Mouse (Mus musculus) c-Kit-negative CD71-positive TER-119-positive erythroid progenitor cells, embryonic 14.5 days (primary cell): Measurements from ENCODE around the gene Gnb4.

ENCODE experiments used
- DNase-seq: peaks from one replicate; pipeline ENCODE4 v3.0.0-alpha.2; 2013; ENCODE audit warnings: low read depth, low spot score

Gene Gnb4

DNA sequence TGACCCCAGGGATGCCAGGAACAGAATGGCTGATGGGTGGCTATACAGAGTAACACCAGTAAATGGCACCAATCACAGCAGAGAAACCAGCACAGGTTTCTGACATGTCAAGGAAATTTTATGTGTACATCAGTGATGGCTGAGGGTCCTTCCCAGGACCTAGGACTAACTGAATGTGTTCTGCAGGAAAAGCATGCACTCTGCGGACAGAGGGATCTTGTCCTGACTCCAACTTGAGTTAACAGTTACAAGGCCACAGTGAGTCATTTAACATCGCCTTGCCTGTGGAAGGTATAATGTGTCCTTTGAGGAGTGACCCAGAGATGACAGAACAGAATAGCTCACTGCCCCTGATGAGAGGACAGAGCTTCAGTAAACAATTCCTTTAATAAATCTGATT is 1.6 kb downstream of the Gnb4 start:
- DNase-seq = no peak

DNA sequence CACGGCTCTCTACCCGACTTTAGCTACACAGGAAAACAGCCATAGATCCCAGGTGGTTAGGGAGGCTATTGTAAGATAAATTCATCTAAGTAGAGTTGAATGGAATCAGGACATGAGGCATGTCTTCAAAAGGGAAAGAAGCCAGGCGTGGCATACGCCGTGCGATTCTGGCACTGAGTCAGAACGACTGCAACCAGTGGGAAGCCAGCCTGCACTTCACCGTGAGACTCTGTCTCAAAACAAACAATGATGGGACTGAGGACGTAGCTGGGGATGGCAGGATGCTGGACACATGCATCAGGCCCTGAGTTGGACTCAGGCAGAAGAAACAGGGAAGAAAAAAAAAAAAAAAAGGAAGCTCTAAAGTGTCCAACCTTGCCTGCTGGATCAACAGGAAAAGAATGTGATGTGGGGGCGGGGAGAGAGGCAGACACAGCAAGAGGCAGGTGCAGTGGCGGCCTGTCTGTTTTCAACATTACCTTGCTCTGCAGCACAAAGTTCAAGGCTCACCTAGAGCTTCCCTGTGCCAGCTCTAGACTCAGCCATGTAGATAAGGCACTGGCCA is 4.7 kb downstream of the Gnb4 start:
- DNase-seq = no peak

DNA sequence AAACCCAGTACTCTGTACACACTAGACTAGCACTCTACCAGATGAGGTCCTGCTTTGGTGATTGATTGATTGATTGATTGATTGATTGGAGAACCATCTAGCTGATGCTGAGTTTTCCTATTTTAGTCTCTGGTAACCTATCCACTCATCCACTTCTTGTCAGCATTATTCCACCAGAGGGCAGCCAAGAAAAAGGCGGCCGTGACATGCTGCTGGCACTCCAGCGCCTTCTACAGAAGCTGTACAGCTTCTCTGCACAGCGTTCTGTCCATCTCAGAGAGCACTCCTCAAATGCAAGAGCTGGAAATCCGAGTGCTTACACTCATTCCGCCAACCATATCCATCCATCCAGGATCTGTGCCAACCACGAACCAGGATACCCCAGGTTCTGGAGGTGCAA is 5.8 kb downstream of the Gnb4 start:
- DNase-seq = no peak

DNA sequence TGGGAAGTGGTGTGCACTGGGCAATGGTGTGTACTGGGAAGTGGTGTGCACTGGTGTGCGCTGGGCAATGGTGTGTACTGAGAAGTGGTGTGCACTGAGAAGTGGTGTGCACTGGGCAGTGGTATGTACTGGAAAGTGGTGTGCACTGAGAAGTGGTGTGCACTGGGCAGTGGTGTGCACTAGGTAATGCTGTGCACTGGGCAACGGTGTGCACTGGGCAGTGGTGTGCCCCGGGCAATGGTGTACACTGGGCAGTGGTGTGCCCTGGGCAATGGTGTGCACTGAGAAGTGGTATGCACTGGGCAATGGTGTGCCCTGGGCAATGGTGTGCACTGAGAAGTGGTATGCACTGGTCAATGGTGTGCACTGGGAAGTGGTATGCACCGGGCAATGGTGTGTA is 7.2 kb downstream of the Gnb4 start:
- no peak for DNase-seq

DNA sequence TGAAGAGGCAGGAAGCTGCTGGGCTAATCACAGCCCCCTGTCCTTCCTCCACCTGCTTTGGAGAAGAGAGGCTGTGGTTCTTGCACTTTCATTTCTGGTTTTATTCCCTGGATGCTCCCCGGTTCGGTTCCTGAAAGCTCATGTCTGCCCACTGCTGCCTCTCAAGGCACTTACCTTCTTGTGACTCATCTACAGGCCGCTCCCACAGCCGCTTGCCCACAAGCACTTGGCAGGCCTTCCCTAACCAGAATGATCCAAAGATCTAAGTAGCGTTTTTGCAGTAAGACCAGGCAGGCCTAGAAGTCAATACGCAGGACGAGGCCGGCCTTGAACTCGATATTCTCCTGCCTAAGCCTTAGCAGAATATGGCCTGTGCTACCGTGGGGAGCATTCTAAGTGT is 15.3 kb downstream of the Gnb4 start:
- no peak for DNase-seq

DNA sequence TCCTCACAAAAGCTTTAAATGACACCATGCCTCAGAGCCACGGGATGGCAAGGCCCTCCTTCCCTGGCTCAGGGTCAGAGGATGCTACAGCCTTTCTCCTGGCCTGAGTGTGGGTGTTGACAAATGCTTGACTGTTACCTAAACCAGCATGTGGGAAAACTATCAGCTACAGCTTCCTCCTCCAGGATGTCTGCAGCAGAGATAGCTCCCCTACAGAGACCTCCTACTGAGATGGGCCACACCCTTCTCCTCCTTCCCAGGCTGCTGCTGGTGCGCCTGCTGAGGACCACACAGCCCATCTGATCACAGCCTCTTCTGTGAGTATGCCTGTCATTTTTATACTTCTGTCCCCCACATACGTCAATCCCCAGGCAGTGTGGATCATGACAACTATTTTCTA is 17.1 kb downstream of the Gnb4 start:
- no peak for DNase-seq

DNA sequence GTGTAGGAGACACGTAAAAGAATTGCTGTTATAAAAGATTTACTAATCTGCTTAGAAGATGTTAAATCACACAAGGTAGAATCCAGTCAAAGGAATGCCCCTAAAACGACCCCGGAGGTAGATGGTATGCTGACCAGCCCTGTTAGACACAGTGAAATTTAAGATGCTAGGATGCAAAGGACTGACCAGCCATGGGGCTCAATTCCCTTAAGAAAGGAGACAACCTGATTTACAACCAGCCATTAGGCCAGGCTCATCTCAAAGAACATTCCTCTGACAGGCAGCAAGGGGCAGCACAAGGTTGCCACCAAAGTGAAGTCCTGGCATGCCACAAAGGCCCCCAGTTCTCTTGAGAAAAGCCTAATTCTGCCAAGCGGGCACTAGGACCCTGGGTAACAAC is 21.3 kb downstream of the Gnb4 start:
- DNase-seq = no peak

DNA sequence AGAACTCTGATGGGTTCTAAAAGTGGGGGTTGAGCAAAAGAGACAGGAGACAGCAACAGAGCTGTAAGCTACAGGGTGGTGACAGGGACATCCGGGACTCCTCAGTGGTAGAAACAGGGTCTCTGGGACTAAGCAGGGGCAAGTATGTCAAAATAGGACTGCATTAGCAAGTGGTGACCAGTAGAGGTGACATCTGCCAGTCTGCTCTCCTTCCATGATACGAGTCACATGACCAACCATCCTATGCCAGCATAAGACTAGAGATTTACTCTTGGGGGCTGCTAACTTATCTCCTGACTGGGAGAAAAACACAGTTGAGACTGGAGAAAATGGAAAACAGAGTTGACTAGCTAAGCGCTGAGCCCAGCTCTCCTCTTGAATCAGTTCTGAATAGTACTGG is 30.1 kb downstream of the Gnb4 start:
- no peak for DNase-seq

DNA sequence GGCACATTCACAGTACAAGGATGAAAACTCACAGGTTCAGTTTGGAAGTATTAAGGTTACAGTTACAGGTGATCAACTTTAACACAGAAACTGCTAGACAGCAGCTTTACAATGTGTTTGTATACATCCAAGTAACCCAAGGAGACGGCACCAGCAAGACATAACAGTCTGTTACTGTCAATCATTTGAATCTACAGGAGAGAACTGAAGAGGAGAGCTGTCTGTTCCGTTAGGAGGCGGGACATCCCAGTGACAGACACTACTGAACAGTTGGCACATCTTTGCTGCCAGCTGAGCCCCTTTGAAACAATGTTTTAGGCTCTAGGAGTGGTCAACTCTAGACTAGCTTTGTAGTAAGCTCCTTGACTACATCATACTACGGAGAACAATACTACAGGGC is 32.9 kb downstream of the Gnb4 start:
- DNase-seq = no peak

DNA sequence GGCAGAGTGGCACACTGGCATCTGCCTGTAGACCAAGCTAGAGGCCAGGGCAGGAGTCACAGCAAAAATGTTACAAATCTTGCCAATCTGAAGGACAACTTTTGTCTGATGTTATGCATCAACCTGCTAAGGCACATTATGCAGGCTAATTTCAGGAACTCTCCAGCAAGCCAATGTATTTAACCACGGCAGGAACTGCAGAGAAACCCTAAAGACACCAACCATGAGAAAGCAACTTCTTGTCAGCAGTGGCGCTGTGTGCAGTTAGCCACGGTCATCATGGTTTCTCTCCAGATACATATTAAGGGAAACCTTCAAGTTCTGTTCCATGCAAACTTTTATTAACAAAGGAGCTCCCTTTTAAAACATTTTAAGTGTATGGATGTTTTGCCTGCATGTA is 34.5 kb downstream of the Gnb4 start:
- no peak for DNase-seq

DNA sequence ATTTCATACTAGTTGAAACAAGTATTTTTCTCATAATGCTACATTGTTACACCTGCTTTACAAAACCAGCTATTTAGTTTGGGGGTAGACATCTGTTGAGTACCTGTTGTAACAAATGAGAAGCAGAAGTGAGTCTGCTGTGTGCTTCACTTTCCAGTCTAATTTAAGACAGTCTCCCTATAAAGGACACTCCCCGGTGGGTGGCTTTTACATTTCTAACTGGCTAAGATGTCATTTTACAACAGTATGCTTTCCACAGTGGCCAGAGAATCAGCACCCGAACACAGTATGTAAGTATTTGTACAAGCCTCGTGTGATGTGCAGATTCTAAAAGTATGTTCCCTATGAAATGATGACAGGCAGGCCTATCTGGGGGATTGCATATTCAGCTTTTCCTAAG is 35.6 kb downstream of the Gnb4 start:
- DNase-seq = no peak

DNA sequence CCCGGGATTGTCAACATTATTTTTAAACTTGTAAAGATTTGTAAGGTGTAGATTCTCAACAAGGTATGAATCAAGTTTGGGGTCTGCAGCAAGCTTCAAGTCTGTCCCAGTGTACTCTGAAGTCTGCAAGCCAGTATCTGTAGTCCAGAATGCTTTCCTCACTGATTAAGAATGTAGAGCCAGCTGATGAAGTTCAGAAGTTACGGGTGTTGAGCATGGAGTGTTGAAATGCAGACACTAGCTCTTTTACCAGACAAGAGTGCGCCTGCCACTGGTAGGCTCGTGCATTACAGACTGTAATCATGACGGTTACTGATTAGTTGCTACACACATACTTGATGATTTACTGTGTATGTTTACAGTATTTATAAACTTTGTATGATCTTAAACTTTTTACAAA is 37.6 kb downstream of the Gnb4 start:
- no peak for DNase-seq

DNA sequence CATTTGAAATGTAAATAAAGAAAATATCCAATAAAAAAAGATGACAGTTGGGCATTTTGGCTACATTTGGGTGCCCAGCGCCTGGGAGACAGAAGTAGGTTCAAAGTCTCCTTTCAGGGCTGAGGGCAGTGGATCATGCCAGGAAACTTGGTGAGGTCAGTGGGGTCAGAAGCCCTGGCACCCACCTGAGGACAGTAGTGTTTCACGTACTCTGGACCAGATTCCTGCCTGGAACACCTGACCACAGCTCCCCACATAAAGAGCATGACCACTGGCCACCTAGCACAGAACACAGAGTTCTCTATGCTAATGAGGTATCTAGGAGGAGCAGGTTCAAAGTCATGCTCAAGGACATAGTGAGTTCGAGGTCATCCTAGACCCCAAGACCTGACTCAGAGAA is 41.2 kb downstream of the Gnb4 start:
- DNase-seq = no peak

DNA sequence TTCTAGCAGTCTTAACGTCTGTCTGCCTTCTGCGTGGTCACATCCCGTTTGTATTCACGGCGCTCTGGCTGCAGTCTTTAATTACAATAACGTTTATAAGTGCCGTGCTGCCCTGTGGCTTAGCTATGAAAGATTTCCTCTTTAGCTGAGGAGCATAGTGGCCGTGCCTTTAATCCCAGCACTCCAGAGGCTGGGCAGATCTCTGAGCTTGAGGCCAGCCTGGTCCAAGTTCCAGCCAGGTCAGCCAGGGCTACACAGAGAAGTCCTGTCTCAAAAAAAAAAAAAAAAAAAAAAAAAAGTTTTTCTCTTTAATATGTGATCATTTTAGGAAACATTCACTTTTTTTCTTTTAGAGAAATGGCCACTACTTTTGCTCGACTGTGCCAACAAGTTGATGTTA is 42.5 kb downstream of the Gnb4 start:
- no peak for DNase-seq

DNA sequence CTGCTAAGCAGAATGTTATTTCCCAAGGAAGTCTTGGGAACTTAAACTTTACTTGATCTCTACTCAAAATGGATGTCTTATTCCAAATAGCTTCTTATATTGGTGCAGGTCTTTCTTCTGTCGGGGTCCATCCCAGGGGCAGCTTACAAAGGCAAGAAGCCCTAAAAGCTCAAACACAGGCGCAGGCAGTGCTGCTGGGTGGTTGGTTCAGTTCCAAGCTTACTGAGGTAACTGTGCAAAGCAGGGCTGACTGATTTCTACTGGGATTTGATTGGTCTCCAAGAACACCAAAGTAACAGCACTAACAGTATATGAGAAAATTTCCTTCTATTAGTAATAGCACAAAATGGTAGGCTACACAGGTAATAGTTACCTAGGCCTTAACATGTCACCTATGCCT is 43.3 kb downstream of the Gnb4 start:
- no peak for DNase-seq

DNA sequence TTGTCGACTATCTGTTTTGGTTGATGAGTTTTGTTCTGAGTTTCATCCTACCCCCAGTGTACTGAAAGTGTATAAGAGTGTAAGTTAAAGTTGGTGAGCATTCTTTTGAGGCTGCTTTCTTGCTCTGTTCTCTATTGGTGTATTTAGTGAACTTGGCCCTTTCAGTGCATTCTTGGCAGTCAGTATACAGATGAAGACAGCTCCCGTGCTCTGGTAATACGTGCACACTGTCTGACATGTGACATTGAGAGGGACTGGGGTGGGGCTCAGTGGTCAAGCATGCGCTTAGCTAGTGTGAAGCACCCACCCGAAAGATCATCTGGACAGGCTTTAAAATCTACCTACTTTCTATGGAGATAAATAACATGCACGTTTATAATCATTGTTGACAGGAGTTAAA is 53.0 kb downstream of the Gnb4 start:
- no peak for DNase-seq

DNA sequence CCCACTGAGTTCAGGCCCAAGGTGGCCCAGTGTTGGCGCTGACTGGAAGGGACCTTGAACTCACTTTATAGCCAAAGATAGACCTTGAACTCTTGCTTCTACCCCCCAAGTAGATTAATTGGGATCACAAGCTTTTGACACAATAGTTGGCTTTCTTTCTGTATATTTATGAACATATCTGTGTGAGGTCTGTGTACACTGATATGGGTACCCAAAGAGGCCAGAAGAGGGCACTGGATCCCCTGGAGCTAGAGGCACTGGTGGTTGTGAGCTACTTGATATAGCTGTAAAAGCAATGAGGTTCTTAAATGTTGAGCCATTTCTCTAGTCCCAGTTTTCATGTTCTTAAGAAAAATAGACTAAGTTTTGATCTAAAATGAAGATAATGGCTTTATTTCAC is 63.3 kb downstream of the Gnb4 start:
- no peak for DNase-seq

DNA sequence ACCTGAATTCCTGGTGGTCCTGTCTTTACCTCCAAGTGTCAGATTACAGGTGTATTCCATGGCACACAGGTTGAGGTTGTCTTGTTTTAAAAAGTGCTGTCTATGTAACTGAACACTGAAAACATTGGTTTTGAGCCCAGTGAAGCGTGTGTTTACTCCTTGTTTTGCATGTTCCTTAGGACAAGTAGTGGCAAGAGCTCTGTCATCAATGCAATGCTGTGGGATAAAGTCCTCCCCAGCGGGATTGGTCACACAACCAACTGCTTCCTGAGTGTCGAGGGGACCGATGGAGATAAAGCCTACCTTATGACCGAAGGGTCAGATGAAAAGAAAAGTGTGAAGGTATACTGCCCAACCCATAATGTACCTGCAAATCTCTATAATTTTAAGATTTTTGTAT is 78.3 kb downstream of the Gnb4 start:
- no peak for DNase-seq

DNA sequence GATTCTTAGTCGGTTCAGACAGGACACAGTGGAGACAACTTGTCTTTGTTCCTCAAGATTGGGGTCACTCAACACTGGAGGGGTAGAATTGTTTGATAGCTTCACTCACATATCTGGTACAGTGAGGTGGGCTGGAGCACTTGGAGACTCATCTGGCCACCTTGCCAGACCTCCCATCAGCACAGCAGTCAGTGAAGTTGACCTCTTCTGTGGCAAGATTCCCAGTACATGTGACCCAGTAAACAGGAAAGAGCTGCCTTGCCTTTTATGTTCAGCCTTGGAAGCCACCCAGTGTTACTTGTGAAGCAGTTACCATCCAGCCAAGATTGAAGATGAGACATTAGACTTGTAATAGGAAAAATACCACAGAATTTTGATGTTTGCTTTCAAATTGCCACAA is 78.8 kb downstream of the Gnb4 start:
- no peak for DNase-seq

DNA sequence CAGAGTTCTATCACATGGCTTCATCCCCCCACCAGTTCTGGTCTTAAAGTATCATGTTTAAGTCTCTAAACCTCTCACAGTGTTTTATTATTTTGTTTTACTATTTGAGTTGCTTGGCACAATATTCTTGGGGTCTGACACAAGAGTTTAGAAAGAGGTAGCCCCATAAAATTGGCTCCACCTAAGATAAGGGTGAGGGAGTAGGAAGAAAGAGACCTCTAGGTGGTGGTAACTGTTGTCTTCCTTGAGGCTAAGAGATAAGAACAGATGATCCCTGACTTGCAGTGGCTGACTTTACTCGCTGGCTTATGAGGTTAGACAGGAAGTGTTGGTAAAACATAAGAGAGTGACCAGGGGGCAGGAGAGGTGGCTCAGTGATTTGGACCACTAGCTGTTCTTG is 80.7 kb downstream of the Gnb4 start:
- no peak for DNase-seq
